Mouse (Mus musculus): ENCODE results near the gene Tmem59. TPM values are rescaled to one million over a fixed set of nuclear protein-coding genes. Genes with fewer than 3 reads are reported as not detected.

Gene Tmem59
- 100 to 1,000 TPM; 139 to 147 TPM for total RNA-seq (2021)
- long read RNA-seq, experiment 1, transcript Tmem59-201 (8 exons, 1,775 nt), result major isoform, 166 of 171 reads
- long read RNA-seq, experiment 1, partial matches to known transcripts, result 2 of 171 reads
- long read RNA-seq, experiment 1, other reads (novel, unspliced or antisense), result 2 of 171 reads
- long read RNA-seq, experiment 2, transcript Tmem59-201 (8 exons, 1,775 nt), result major isoform, 91 of 94 reads
- long read RNA-seq, experiment 2, partial matches to known transcripts, result 0 of 94 reads
- long read RNA-seq, experiment 2, other reads (novel, unspliced or antisense), result 3 of 94 reads

GRCm38 (mm10) chr4:107178182-107178829, at the start of gene Tmem59:
Gene Tmem59 (plus strand): TSS chr4:107178399.
- peak; percentile 98 to 99 for DNase-seq

GRCm38 (mm10) chr4:107129373-107129772, 48.8 kb upstream of the Tmem59 start:
- DNase-seq, result no peak

- peak; percentile 15 to 29 for DNase-seq
Observed at GRCm38 (mm10) chr4:107130534-107130933, 47.7 kb upstream of the Tmem59 start.

GRCm38 (mm10) chr4:107134891-107135290, 43.3 kb upstream of the Tmem59 start:
- DNase-seq, result no peak

GRCm38 (mm10) chr4:107135663-107136062, 42.5 kb upstream of the Tmem59 start:
- no peak for DNase-seq

GRCm38 (mm10) chr4:107136531-107136930, 41.7 kb upstream of the Tmem59 start:
- peak in 1 of 2 experiments; percentile 8 for DNase-seq

- no peak for DNase-seq
Observed at GRCm38 (mm10) chr4:107138948-107139835, 39.0 kb upstream of the Tmem59 start.

GRCm38 (mm10) chr4:107139836-107140631, 38.2 kb upstream of the Tmem59 start:
- no peak for DNase-seq

- no peak for DNase-seq
Observed at GRCm38 (mm10) chr4:107143511-107143910, 34.7 kb upstream of the Tmem59 start.

- DNase-seq, result no peak
Observed at GRCm38 (mm10) chr4:107150991-107151390, 27.2 kb upstream of the Tmem59 start.

- no peak for DNase-seq
Observed at GRCm38 (mm10) chr4:107152571-107152970, 25.6 kb upstream of the Tmem59 start.

GRCm38 (mm10) chr4:107156983-107157401, 21.2 kb upstream of the Tmem59 start:
- DNase-seq, result no peak

GRCm38 (mm10) chr4:107159166-107159773, 18.9 kb upstream of the Tmem59 start:
- no peak for DNase-seq

- no peak for DNase-seq
Observed at GRCm38 (mm10) chr4:107160181-107160580, 18.0 kb upstream of the Tmem59 start.

- DNase-seq, result no peak
Observed at GRCm38 (mm10) chr4:107163341-107163740, 14.9 kb upstream of the Tmem59 start.

- peak; percentile 72 to 83 for DNase-seq
Observed at GRCm38 (mm10) chr4:107163756-107164587, 14.2 kb upstream of the Tmem59 start.

GRCm38 (mm10) chr4:107166700-107167099, 11.5 kb upstream of the Tmem59 start:
- no peak for DNase-seq

GRCm38 (mm10) chr4:107167798-107168197, 10.4 kb upstream of the Tmem59 start:
- no peak for DNase-seq

GRCm38 (mm10) chr4:107177506-107177905, 693 bp upstream of the Tmem59 start:
- no peak for DNase-seq

GRCm38 (mm10) chr4:107178830-107179490, 761 bp downstream of the Tmem59 start, which contains the start of gene Tceanc2:
Gene Tceanc2 (minus strand): TSS chr4:107179116.
- DNase-seq, result peak; percentile 53 to 65

All from heart, adult 18-20 months (tissue).